Mouse (Mus musculus) cerebellum, adult 2 months (tissue): ENCODE data around the gene Ina.

Experiments used
- CTCF ChIP-seq: fragments of 200-500 bp; IDR thresholded peaks from 2 replicates; pipeline ENCODE4 v1.5.1; 2011; ENCODE audit warnings: low read depth, mild to moderate bottlenecking, control low read depth, low read length, moderate library complexity, borderline replicate concordance; ENCODE audit not compliant: insufficient read depth
- POLR2A ChIP-seq: fragments of 200-500 bp; IDR thresholded peaks from 2 replicates; pipeline ENCODE4 v1.6.1; 2011; ENCODE audit warnings: low read length, control low read depth, borderline replicate concordance; ENCODE audit not compliant: insufficient read depth

- TF ChIP-seq POLR2A (no peak), CTCF (no peak)
Observed at GRCm38 (mm10) chr19:47009420-47009819, 5.1 kb upstream of the Ina start.
